Mouse (Mus musculus) hindbrain, postnatal 0 days (tissue): Measurements from ENCODE around the gene A730009L09Rik. TPM values are rescaled to one million over a fixed set of nuclear protein-coding genes. Genes with fewer than 3 reads are reported as not detected.
A peak's percentile ranks its signal among the peaks of the same experiment; 100 is the strongest.

Experiments used
- ATAC-seq: fragments of 200-750 bp; cut with Nextera tagmentation; 2 replicates; pipeline ENCODE4 v1.8.0; 2017; ENCODE audit warnings: mild to moderate bottlenecking, moderate TSS enrichment, moderate library complexity
- DNase-seq: peaks from one replicate; pipeline ENCODE4 v3.0.0-alpha.2; 2015; ENCODE audit warnings: low spot score
- H3K27ac ChIP-seq: fragments of 300-500 bp; sonication (generic); 2 replicates; pipeline ENCODE4 v1.5.1; 2014; ENCODE audit warnings: mild to moderate bottlenecking
- H3K27me3 ChIP-seq: fragments of 300-500 bp; sonication (generic); 2 replicates; pipeline ENCODE4 v1.6.1; 2014; ENCODE audit warnings: low read length, mixed read lengths; ENCODE audit not compliant: insufficient read depth
- H3K36me3 ChIP-seq: fragments of 300-500 bp; sonication (generic); 2 replicates; pipeline ENCODE4 v1.6.1; 2014; ENCODE audit warnings: low read length, mixed read lengths; ENCODE audit not compliant: insufficient read depth
- H3K4me1 ChIP-seq: fragments of 300-500 bp; sonication (generic); 2 replicates; pipeline ENCODE4 v1.6.1; 2014; ENCODE audit warnings: antibody characterized with exemption, low read length, mixed read lengths; ENCODE audit not compliant: insufficient read depth
- H3K4me2 ChIP-seq: fragments of 300-500 bp; sonication (generic); 2 replicates; pipeline ENCODE4 v1.6.1; 2014; ENCODE audit warnings: low read depth, mild to moderate bottlenecking, low read length, moderate library complexity, mixed read lengths
- H3K4me3 ChIP-seq: fragments of 300-500 bp; sonication (generic); 2 replicates; pipeline ENCODE4 v1.5.1; 2014; ENCODE audit warnings: low read length
- H3K9ac ChIP-seq: fragments of 300-500 bp; sonication (generic); replicated peaks from 2 replicates; pipeline ENCODE4 v1.6.1; 2014; ENCODE audit warnings: mild to moderate bottlenecking, low read length, moderate library complexity, mixed read lengths
- H3K9me3 ChIP-seq: fragments of 300-500 bp; sonication (generic); 2 replicates; pipeline ENCODE4 v1.6.1; 2016; ENCODE audit warnings: low read length, mixed read lengths
- CTCF ChIP-seq: IDR thresholded peaks from 2 replicates; pipeline ENCODE4 v1.5.1; 2016; ENCODE audit warnings: antibody characterized with exemption, control low read depth, low read depth
- WGBS: fragments of 180-500 bp; shearing (Covaris S2); extraction: QIAGEN DNeasy Blood & Tissue Kit; methylation state at CpG from one replicate; pipeline ENCODE4 v1.1.7; 2014; 5-methylcytosine and 5-hydroxymethylcytosine counted together
- polyA plus RNA-seq: library from polyadenylated mRNA; unstranded; fragments of >200 nt; fragmentation: Nextera tagmentation; extraction: Ambion mirVana; gene quantifications from 2 replicates; pipeline ENCODE4 v1.2.1, GENCODE M21; 2015
- total RNA-seq: library from RNA; depleted of rRNA; stranded (reverse); fragments of >200 nt; gene quantifications from 2 replicates; pipeline ENCODE4 v1.2.3, GENCODE M21; 2014

The A730009L09Rik gene
- total and polyA plus RNA-seq, 2 experiments from 2014 or later: 0.50 to 0.68 TPM

DNA sequence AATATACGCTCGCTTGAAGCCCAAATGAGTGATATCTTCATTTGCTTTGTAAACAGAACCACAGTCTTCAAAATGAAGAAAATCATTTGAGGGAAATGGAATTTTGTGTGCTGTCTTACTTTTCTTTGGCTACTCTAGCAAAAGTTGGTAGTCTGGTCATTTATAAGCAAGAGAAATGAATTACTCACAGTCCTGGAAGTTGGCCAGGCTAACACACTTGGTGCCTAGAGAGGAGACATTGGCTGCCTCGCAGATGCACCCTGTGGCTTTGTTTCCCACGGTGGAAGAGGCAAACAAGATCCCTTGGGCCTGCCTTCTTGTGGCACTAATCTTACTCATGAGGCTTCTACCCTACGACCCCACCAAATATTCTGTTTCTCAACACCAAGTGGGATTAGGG is 8.1 kb downstream of the A730009L09Rik start:
- Histone ChIP-seq H3K9ac (no peak overlapping the region), H3K4me2 (no peak overlapping the region), H3K36me3 (no peaks in the 10 kb centered on the region), H3K27me3 (no peaks in the 10 kb centered on the region), H3K4me1 (no peaks in the 10 kb centered on the region), H3K9me3 (0 out of 2 replicates have a peak, but pooled peaks cover 2% of the 10 kb centered on the region), H3K27ac (no peak overlapping the region), H3K4me3 (no peak overlapping the region)
- WGBS: 80% methylated on average over 5 of the region's 5 CpGs
- ATAC-seq: no peak
- DNase-seq: no peak
- no peak for TF ChIP-seq CTCF

DNA sequence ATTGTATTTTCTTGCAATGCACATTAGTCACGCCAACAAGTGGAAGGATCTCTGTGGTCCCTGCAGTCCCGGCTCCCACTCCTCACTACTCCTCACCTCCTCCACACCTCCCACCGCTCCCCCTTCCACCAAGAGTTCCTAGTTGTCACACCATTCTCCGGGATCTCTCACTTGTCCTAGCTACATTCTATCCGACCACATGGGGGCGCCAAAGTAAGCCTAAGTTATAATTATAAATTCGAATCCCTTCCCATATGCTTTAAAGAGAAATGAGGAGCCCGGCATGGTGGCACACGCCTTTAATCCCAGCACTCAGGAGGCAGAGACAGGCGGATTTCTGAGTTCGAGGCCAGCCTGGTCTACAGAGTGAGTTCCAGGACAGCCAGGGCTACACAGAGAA is 12.5 kb downstream of the A730009L09Rik start:
- WGBS: 61% methylated on average over 10 of the region's 11 CpGs
- Histone ChIP-seq H3K4me3 (no peak overlapping the region), H3K4me2 (no peak overlapping the region), H3K9ac (no peak overlapping the region), H3K27ac (no peak overlapping the region), H3K36me3 (no peaks in the 10 kb centered on the region), H3K27me3 (no peaks in the 10 kb centered on the region), H3K9me3 (no peaks in the 10 kb centered on the region), H3K4me1 (no peaks in the 10 kb centered on the region)
- DNase-seq (no peak), ATAC-seq (no peak)
- peak; percentile 20; the same call in 1 of the 2 replicates for TF ChIP-seq CTCF

DNA sequence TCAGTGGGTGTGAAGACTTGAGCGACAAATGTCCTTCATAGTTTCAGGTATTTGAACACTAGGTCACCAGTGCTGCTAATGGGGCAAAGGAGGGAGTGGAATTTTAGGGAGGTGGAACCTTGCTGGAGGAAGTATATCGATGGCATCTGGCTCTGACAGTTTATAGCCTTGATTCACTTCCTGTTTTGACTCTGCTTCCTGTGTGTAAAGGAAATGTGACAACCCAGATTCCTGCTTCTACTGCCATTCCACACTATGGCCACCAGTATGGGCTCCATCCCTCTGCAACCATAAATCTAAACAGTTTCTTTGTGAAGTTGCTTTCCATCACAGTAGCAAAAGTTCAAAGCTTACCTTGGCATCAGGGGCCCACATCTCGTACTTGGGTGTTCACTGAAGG is 17.9 kb downstream of the A730009L09Rik start:
- H3K36me3 ChIP-seq: no peaks in the 10 kb centered on the region
- H3K27ac ChIP-seq: no peak overlapping the region
- no peak for ATAC-seq
- H3K9ac ChIP-seq: no peak overlapping the region
- H3K4me3 ChIP-seq: no peak overlapping the region
- no peaks in the 10 kb centered on the region for H3K4me1 ChIP-seq
- 93% methylated on average over 3 of the region's 3 CpGs for WGBS
- no peaks in the 10 kb centered on the region for H3K9me3 ChIP-seq
- no peaks in the 10 kb centered on the region for H3K27me3 ChIP-seq
- no peak overlapping the region for H3K4me2 ChIP-seq
- DNase-seq: no peak
- TF ChIP-seq CTCF: no peak

DNA sequence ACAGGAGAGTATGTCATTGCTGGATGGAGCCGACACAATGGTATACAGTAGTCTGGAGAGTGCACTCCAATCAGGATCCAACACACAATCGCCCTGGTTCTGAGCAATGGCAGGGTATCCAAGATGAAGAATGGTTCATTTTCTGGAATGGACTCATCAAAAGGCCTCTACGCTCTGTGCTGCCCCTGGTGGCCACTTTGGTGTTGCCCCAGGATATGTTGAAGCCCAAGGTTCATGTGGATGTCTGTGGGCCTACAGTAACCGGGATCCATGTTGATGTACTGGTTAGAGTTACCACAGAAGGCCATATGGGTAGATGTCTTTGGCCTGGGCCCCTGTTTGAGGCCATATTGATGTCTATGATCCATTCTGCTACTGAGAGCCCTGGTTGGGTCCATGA is 31.1 kb downstream of the A730009L09Rik start:
- no peaks in the 10 kb centered on the region for H3K36me3 ChIP-seq
- no peak overlapping the region for H3K27ac ChIP-seq
- no peak for DNase-seq
- 94% methylated on average over 4 of the region's 4 CpGs for WGBS
- H3K4me2 ChIP-seq: no peak overlapping the region
- no peaks in the 10 kb centered on the region for H3K9me3 ChIP-seq
- no peaks in the 10 kb centered on the region for H3K4me1 ChIP-seq
- H3K4me3 ChIP-seq: no peak overlapping the region
- TF ChIP-seq CTCF: no peak
- no peaks in the 10 kb centered on the region for H3K27me3 ChIP-seq
- no peak for ATAC-seq
- no peak overlapping the region for H3K9ac ChIP-seq

DNA sequence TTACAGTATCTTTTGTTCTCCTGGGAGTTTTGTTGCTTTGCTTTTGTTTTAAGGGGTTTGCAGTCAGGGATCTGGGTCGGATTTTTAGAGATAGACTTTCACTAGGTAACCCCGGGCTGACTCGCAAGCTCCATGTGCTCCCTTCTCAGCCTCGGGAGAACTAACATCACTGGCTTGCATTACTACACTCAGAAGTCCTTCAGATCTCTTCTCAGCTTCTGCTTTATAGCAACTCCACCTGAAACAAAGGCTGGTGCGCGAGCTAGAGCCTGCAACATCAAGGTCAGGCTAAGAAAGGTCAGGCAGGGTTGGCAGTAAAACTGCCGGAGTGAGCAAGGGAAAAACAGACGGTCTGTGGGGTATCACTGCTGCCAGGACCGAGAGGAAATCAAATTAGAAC is 34.2 kb downstream of the A730009L09Rik start:
- ATAC-seq (no peak), DNase-seq (no peak)
- Histone ChIP-seq H3K27ac (no peak overlapping the region), H3K36me3 (no peaks in the 10 kb centered on the region), H3K9ac (no peak overlapping the region), H3K4me2 (no peak overlapping the region), H3K4me1 (no peaks in the 10 kb centered on the region), H3K4me3 (no peak overlapping the region), H3K9me3 (no peaks in the 10 kb centered on the region), H3K27me3 (no peaks in the 10 kb centered on the region)
- WGBS: 52% methylated on average over 9 of the region's 9 CpGs
- TF ChIP-seq CTCF: no peak

DNA sequence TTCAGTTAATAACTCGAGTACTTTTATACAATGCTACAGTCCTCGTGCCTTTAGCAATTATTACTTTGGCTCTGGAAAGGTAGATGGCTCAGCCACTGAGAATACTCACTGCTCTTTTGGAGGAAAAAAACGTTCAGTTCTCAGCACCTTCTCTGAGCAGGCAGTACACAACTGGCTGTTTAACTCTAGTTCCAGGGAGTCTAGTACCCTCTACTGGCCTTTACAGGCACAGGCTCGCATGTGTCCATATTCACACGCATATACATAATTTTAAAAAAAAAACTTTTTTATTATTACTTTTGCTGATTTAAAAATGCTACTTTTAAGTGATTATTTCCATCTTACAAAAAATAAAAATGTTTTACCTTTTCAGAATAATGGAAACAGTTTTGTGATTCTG is 35.5 kb downstream of the A730009L09Rik start:
- no peak overlapping the region for H3K4me3 ChIP-seq
- H3K27me3 ChIP-seq: no peaks in the 10 kb centered on the region
- H3K4me1 ChIP-seq: no peaks in the 10 kb centered on the region
- no peak overlapping the region for H3K4me2 ChIP-seq
- no peak for ATAC-seq
- WGBS: 77% methylated on average over 5 of the region's 5 CpGs
- no peak overlapping the region for H3K9ac ChIP-seq
- no peak for DNase-seq
- no peak for TF ChIP-seq CTCF
- no peak overlapping the region for H3K27ac ChIP-seq
- H3K36me3 ChIP-seq: no peaks in the 10 kb centered on the region
- no peaks in the 10 kb centered on the region for H3K9me3 ChIP-seq

DNA sequence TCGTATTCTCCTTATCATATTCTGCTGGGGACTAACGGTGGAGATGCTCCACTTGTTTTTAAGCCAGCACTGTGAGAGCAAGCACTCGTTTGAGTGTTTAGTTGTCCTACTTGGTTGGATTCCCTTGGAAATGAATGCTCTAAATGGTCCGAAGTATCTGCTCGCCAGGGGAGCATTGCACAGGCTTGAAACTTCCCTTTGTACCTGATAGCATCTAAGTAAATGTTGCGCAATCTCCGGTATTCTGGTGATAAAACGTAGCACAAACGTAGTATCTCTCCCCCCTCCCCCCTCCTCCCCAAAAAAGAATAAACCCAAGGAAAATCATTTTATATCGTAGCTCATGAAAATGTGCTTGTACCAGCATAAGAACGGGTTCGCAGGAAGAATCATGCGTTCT is 39.1 kb downstream of the A730009L09Rik start:
- Histone ChIP-seq H3K4me3 (no peak overlapping the region), H3K27me3 (no peaks in the 10 kb centered on the region), H3K4me1 (no peaks in the 10 kb centered on the region), H3K9me3 (no peaks in the 10 kb centered on the region), H3K4me2 (no peak overlapping the region), H3K9ac (no peak overlapping the region), H3K36me3 (no peaks in the 10 kb centered on the region), H3K27ac (no peak overlapping the region)
- WGBS: 86% methylated on average over 13 of the region's 13 CpGs
- ATAC-seq (no peak), DNase-seq (no peak)
- no peak for TF ChIP-seq CTCF
